Mouse (Mus musculus) MEL (cell line): Measurements from ENCODE around the gene Higd1a. TPM values are rescaled to one million over a fixed set of nuclear protein-coding genes. Genes with fewer than 3 reads are reported as not detected.

Source experiments
- DNase-seq: peaks from one replicate; pipeline ENCODE4 v3.0.0; 2011; ENCODE audit warnings: low read depth, low spot score
- H3K27ac ChIP-seq: 2 replicates; pipeline ENCODE4 v1.5.1; 2012; ENCODE audit warnings: low read depth, mild to moderate bottlenecking, control low read depth, low read length, moderate library complexity; ENCODE audit not compliant: control insufficient read depth
- H3K27me3 ChIP-seq, 2 experiments: fragments of 150-350 bp in 1 of 2; sonication (generic) in 1 of 2; 2 replicates each; pipeline ENCODE4 v1.6.1; 2012; ENCODE audit warnings: low read length in 2 of 2, mild to moderate bottlenecking in 2 of 2, improper control_type of control experiment in 1 of 2, moderate library complexity in 1 of 2; ENCODE audit not compliant: insufficient read depth in 2 of 2, control insufficient read depth in 1 of 2
- H3K36me3 ChIP-seq, 2 experiments: 2 replicates each; pipeline ENCODE4 v1.6.1; 2012 to 2014; ENCODE audit warnings: low read length in 2 of 2, improper control_type of control experiment in 1 of 2, inconsistent platforms in 1 of 2, mild to moderate bottlenecking in 1 of 2; ENCODE audit not compliant: insufficient read depth in 2 of 2, control insufficient read depth in 1 of 2
- H3K4me1 ChIP-seq, 2 experiments: fragments of 150-350 bp in 1 of 2; sonication (generic) in 1 of 2; 2 replicates each; pipeline ENCODE4 v1.6.1; 2012; ENCODE audit warnings: low read length in 2 of 2, improper control_type of control experiment in 1 of 2, mild to moderate bottlenecking in 1 of 2; ENCODE audit not compliant: insufficient read depth in 2 of 2, control insufficient read depth in 1 of 2
- H3K4me3 ChIP-seq, 2 experiments: fragments of 150-350 bp in 1 of 2; sonication (generic) in 1 of 2; 2 replicates each; pipeline ENCODE4 v1.5.1; 2012; ENCODE audit warnings: low read depth in 2 of 2, low read length in 2 of 2, mild to moderate bottlenecking in 2 of 2, moderate library complexity in 2 of 2, control low read depth in 1 of 2, improper control_type of control experiment in 1 of 2; ENCODE audit not compliant: control insufficient read depth in 1 of 2, insufficient read depth in 1 of 2
- H3K79me2 ChIP-seq: 2 replicates; pipeline ENCODE4 v1.6.1; 2012; ENCODE audit warnings: mild to moderate bottlenecking, low read length, moderate library complexity; ENCODE audit not compliant: control insufficient read depth, poor library complexity, insufficient read depth
- H3K9ac ChIP-seq: 2 replicates; pipeline ENCODE4 v1.6.1; 2012; ENCODE audit warnings: low read depth, mild to moderate bottlenecking, control low read depth, low read length, moderate library complexity; ENCODE audit not compliant: control insufficient read depth, poor library complexity, severe bottlenecking
- H3K9me3 ChIP-seq: fragments of 150-350 bp; sonication (generic); replicated peaks from 2 replicates; pipeline ENCODE4 v1.6.1; 2012; ENCODE audit warnings: mild to moderate bottlenecking, low read length, improper control_type of control experiment, moderate library complexity; ENCODE audit not compliant: insufficient read depth
- CHD2 ChIP-seq: IDR thresholded peaks from 2 replicates; pipeline ENCODE4 v1.6.1; 2011; ENCODE audit warnings: low read length, improper control_type of control experiment
- CTCF ChIP-seq, 3 experiments: IDR thresholded peaks in 2 of 3; conservative IDR thresholded peaks in 1 of 3; 2 replicates each; pipeline ENCODE4 v1.5.1; 2011 to 2012; ENCODE audit warnings: low read length in 3 of 3, low read depth in 2 of 3, mild to moderate bottlenecking in 2 of 3, improper control_type of control experiment in 1 of 3, inconsistent platforms in 1 of 3, mixed read lengths in 1 of 3, moderate library complexity in 1 of 3; ENCODE audit not compliant: control insufficient read depth in 1 of 3, insufficient read depth in 1 of 3, poor library complexity in 1 of 3, severe bottlenecking in 1 of 3
- ETS1 ChIP-seq: IDR thresholded peaks from 2 replicates; pipeline ENCODE4 v1.6.1; 2012; ENCODE audit warnings: low read depth, mild to moderate bottlenecking, inconsistent platforms, low read length, improper control_type of control experiment, moderate library complexity
- GABPA ChIP-seq: IDR thresholded peaks from 2 replicates; pipeline ENCODE4 v1.6.1; 2012; ENCODE audit warnings: low read depth, mild to moderate bottlenecking, inconsistent platforms, low read length, improper control_type of control experiment, moderate library complexity
- HCFC1 ChIP-seq: IDR thresholded peaks from 2 replicates; pipeline ENCODE4 v1.6.1; 2012; ENCODE audit warnings: low read depth, mild to moderate bottlenecking, inconsistent platforms, low read length, improper control_type of control experiment, moderate library complexity
- MAFK ChIP-seq: IDR thresholded peaks from 2 replicates; pipeline ENCODE4 v1.6.1; 2011; ENCODE audit warnings: low read depth, mild to moderate bottlenecking, low read length, improper control_type of control experiment, borderline replicate concordance
- MAX ChIP-seq: IDR thresholded peaks from 2 replicates; pipeline ENCODE4 v1.6.1; 2011; ENCODE audit warnings: low read length, improper control_type of control experiment
- MAZ ChIP-seq: IDR thresholded peaks from 2 replicates; pipeline ENCODE4 v1.6.1; 2012; ENCODE audit warnings: low read depth, mild to moderate bottlenecking, inconsistent platforms, low read length, improper control_type of control experiment
- MEF2A ChIP-seq: IDR thresholded peaks from 2 replicates; pipeline ENCODE4 v1.6.1; 2014; ENCODE audit warnings: low read depth, mild to moderate bottlenecking, inconsistent platforms, low read length, improper control_type of control experiment; ENCODE audit not compliant: poor library complexity, insufficient replicate concordance, severe bottlenecking; ENCODE audit errors: extremely low read depth
- MYB ChIP-seq: IDR thresholded peaks from 2 replicates; pipeline ENCODE4 v1.6.1; 2011; ENCODE audit warnings: mild to moderate bottlenecking, low read depth, low read length, improper control_type of control experiment
- MYC ChIP-seq: IDR thresholded peaks from 2 replicates; pipeline ENCODE4 v1.6.1; 2011; ENCODE audit warnings: low read depth, mild to moderate bottlenecking, low read length, improper control_type of control experiment, moderate library complexity
- POLR2A ChIP-seq, 2 experiments: IDR thresholded peaks; 2 replicates each; pipeline ENCODE4 v1.6.1; 2011 to 2012; ENCODE audit warnings: low read length in 2 of 2, mild to moderate bottlenecking in 2 of 2, control low read depth in 1 of 2, improper control_type of control experiment in 1 of 2, low read depth in 1 of 2, moderate library complexity in 1 of 2; ENCODE audit not compliant: control insufficient read depth in 1 of 2, insufficient read depth in 1 of 2, poor library complexity in 1 of 2
- POLR2AphosphoS2 ChIP-seq: IDR thresholded peaks from 2 replicates; pipeline ENCODE4 v1.6.1; 2011; ENCODE audit warnings: low read length, improper control_type of control experiment
- RAD21 ChIP-seq: IDR thresholded peaks from 2 replicates; pipeline ENCODE4 v1.6.1; 2011; ENCODE audit warnings: mild to moderate bottlenecking, low read depth, low read length, improper control_type of control experiment
- RCOR1 ChIP-seq: IDR thresholded peaks from 2 replicates; pipeline ENCODE4 v1.6.1; 2012; ENCODE audit warnings: low read depth, mild to moderate bottlenecking, inconsistent platforms, low read length, improper control_type of control experiment
- SIN3A ChIP-seq: IDR thresholded peaks from 2 replicates; pipeline ENCODE4 v1.6.1; 2012; ENCODE audit warnings: low read length, improper control_type of control experiment, inconsistent platforms
- SMC3 ChIP-seq: IDR thresholded peaks from 2 replicates; pipeline ENCODE4 v1.6.1; 2011; ENCODE audit warnings: low read depth, low read length, improper control_type of control experiment
- TAL1 ChIP-seq: IDR thresholded peaks from 2 replicates; pipeline ENCODE4 v1.6.1; 2012; ENCODE audit warnings: mild to moderate bottlenecking, inconsistent platforms, low read length, moderate library complexity, mixed read lengths
- UBTF ChIP-seq: IDR thresholded peaks from 2 replicates; pipeline ENCODE4 v1.6.1; 2012; ENCODE audit warnings: low read depth, mild to moderate bottlenecking, inconsistent platforms, low read length, improper control_type of control experiment, moderate library complexity, borderline replicate concordance; ENCODE audit not compliant: insufficient read depth
- USF2 ChIP-seq, 2 experiments: IDR thresholded peaks; 2 replicates each; pipeline ENCODE4 v1.6.1; 2011 to 2012; ENCODE audit warnings: improper control_type of control experiment in 2 of 2, low read length in 2 of 2, borderline replicate concordance in 1 of 2, inconsistent platforms in 1 of 2, low read depth in 1 of 2, mild to moderate bottlenecking in 1 of 2; ENCODE audit not compliant: insufficient read depth in 1 of 2
- ZC3H11A ChIP-seq: IDR thresholded peaks from 2 replicates; pipeline ENCODE4 v1.6.1; 2012; ENCODE audit warnings: low read depth, mild to moderate bottlenecking, inconsistent platforms, low read length, improper control_type of control experiment
- ZKSCAN1 ChIP-seq: IDR thresholded peaks from 2 replicates; pipeline ENCODE4 v1.6.1; 2012; ENCODE audit warnings: low read depth, mild to moderate bottlenecking, inconsistent platforms, low read length, improper control_type of control experiment, moderate library complexity
- ZMIZ1 ChIP-seq: IDR thresholded peaks from 2 replicates; pipeline ENCODE4 v1.6.1; 2012; ENCODE audit warnings: low read depth, mild to moderate bottlenecking, inconsistent platforms, low read length, improper control_type of control experiment, moderate library complexity
- ZNF384 ChIP-seq: IDR thresholded peaks from 2 replicates; pipeline ENCODE4 v1.6.1; 2012; ENCODE audit warnings: low read depth, mild to moderate bottlenecking, inconsistent platforms, low read length, improper control_type of control experiment
- polyA plus RNA-seq, 2 experiments: library from polyadenylated mRNA; stranded (reverse) in 1 of 2; unstranded in 1 of 2; fragments of >175 nt in 1 of 2; fragments of >200 nt in 1 of 2; gene quantifications; 2 replicates each; pipeline versions ENCODE4 v1.2.1 to v1.2.4; 2012; ENCODE audit warnings: low replicate concordance in 2 of 2, low read depth in 1 of 2; ENCODE audit not compliant: insufficient read length in 2 of 2, insufficient read depth in 1 of 2, missing spikeins in 1 of 2
- total RNA-seq: library from RNA; depleted of rRNA; stranded (reverse); fragments of 300-350 nt; gene quantifications from 2 replicates; pipeline ENCODE4 v1.2.3, GENCODE M21; 2012

Gene Higd1a
- total and polyA plus RNA-seq, 3 experiments: 142 to 177 TPM; not detected in 1

DNA sequence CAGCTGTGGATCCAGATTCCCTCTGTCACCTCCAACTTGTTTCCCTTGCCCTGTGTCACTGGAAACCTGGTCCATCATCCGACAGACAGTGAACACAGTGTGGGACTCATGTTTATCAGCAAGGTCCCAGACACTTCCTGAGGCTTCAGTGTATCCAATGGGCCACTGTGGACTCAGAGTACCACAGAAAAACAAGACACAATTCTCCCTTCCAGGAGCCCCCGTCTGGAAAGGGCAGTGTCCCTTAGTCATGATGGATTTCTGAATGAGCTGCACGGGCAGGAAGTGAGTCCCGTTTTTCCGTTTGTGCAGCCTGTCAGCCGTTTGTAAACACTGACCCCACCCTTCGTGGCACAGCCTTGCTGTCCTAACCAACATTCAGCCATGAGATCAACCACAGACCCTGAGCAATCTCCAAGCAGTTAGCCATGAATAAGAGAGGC lies 23.9 kb upstream of the Higd1a start:
- peak overlapping the region; percentile 5 to 10; a peak in 3 of 4 replicates for H3K4me3 ChIP-seq

DNA sequence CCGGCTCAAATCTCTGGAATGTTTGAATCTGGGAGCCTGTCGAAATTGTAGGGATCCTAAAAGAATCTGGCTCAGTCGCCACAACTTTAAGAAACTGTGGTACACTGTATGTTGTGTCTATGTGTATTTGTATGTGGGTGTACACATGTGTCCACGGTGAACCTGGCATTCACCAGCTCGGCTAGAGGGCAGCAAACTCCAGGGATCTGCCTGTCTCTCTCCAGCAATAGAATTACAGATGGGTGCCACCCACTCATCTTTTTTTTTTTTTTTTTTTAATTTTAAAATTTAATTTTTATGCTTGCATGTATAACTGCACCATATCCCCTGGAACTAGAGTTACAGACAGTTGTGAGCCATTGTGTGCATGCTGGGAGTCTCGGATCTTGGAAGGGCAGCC lies 23.1 kb upstream of the Higd1a start:
- H3K36me3 ChIP-seq: no peaks in the 10 kb centered on the region
- H3K9me3 ChIP-seq: no peaks in the 10 kb centered on the region
- TF ChIP-seq ZNF384 (peak; percentile 71), RAD21 (peak; percentile 33), MAFK (no peak), GABPA (no peak), CTCF (IDR thresholded peaks at IDR 0.05 in 2 of 3, conservative IDR thresholded peaks at IDR 0.05 in 1 of 3; ENCODE audit: control insufficient read depth in 1 of 3, insufficient read depth in 1 of 3, low read depth in 2 of 3, low read length in 3 of 3, poor library complexity in 1 of 3, severe bottlenecking in 1 of 3) (peak in 2 of 3 experiments; percentile 40 to 47; a peak in 4 of 6 replicates), USF2 (IDR thresholded peaks at IDR 0.05; ENCODE audit: borderline replicate concordance in 1 of 2, insufficient read depth in 1 of 2, low read depth in 1 of 2, low read length in 2 of 2) (no peak), ETS1 (no peak), MAZ (no peak), MAX (no peak), ZMIZ1 (no peak), UBTF (no peak), ZC3H11A (no peak)
- H3K9ac ChIP-seq: peak overlapping the region; percentile 14; the same call in 1 of the 2 replicates
- H3K27ac ChIP-seq: no peak overlapping the region
- peak; percentile 47 for DNase-seq
- H3K4me3 ChIP-seq: peak overlapping the region; percentile 5 to 10
- no peaks in the 10 kb centered on the region for H3K79me2 ChIP-seq
- no peaks in the 10 kb centered on the region; a peak in 1 of 4 replicates for H3K4me1 ChIP-seq
- no peaks in the 10 kb centered on the region for H3K27me3 ChIP-seq

More for the DNA sequence above, 23.9 kb upstream of the Higd1a start:
- peak; percentile 72 for TF ChIP-seq TAL1
- TF ChIP-seq ZC3H11A: no peak
- TF ChIP-seq MYB: peak; percentile 36; the same call in 1 of the 2 replicates
- Histone ChIP-seq H3K27me3 (no peaks in the 10 kb centered on the region), H3K9me3 (no peaks in the 10 kb centered on the region), H3K9ac (peak overlapping the region; percentile 28; the same call in 1 of the 2 replicates), H3K36me3 (no peaks in the 10 kb centered on the region), H3K27ac (no peak overlapping the region), H3K79me2 (no peaks in the 10 kb centered on the region), H3K4me1 (no peaks in the 10 kb centered on the region; a peak in 1 of 4 replicates)
- DNase-seq: peak; percentile 48

DNA sequence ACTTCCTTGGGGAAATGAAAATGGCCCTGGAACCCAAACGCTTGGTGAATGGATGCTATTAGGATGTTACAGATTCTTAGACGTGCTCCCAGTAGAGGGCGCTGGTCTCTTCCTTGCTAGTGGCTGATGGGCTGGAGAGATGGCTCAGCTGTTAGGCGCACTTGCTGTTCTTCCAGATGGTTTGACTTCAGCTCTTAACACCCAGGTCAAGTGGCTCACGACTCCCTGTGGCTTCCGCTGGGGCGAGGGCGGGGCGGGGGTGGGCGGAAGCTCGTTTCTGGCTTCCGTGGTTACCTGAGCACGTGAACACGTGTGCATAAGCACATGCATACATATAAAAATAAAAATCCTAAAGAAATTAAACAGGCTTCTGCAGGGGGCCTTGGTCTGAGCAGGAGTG lies 22.7 kb upstream of the Higd1a start:
- H3K27me3 ChIP-seq: no peaks in the 10 kb centered on the region
- H3K4me1 ChIP-seq: no peaks in the 10 kb centered on the region; a peak in 1 of 4 replicates
- H3K79me2 ChIP-seq: no peaks in the 10 kb centered on the region
- peak; percentile 80 for DNase-seq
- peak overlapping the region; percentile 14; the same call in 1 of the 2 replicates for H3K9ac ChIP-seq
- no peak overlapping the region for H3K27ac ChIP-seq
- no peaks in the 10 kb centered on the region for H3K36me3 ChIP-seq
- H3K9me3 ChIP-seq: no peaks in the 10 kb centered on the region
- no peak overlapping the region for H3K4me3 ChIP-seq
- TF ChIP-seq TAL1 (no peak), POLR2A (IDR thresholded peaks at IDR 0.05; ENCODE audit: control insufficient read depth in 1 of 2, insufficient read depth in 1 of 2, low read depth in 1 of 2, low read length in 2 of 2, poor library complexity in 1 of 2) (no peak), ZKSCAN1 (no peak), CHD2 (no peak), MAFK (no peak), SMC3 (peak; percentile 46), RCOR1 (no peak), ZC3H11A (no peak), HCFC1 (no peak), MEF2A (no peak), POLR2AphosphoS2 (no peak), MYC (peak; percentile 25; the same call in 1 of the 2 replicates), SIN3A (no peak), MAX (peak; percentile 71), MAZ (no peak), ZMIZ1 (no peak), ETS1 (peak; percentile 39; the same call in 1 of the 2 replicates), CTCF (IDR thresholded peaks at IDR 0.05 in 2 of 3, conservative IDR thresholded peaks at IDR 0.05 in 1 of 3; ENCODE audit: control insufficient read depth in 1 of 3, insufficient read depth in 1 of 3, low read depth in 2 of 3, low read length in 3 of 3, poor library complexity in 1 of 3, severe bottlenecking in 1 of 3) (peak; percentile 75 to 78 (median 77))
